Mouse (Mus musculus): ENCODE measurements around the gene Ndufb11. TPM values are rescaled to one million over a fixed set of nuclear protein-coding genes. Genes with fewer than 3 reads are reported as not detected.

Ndufb11 gene
- 322 TPM for polyA plus RNA-seq (2021)

DNA sequence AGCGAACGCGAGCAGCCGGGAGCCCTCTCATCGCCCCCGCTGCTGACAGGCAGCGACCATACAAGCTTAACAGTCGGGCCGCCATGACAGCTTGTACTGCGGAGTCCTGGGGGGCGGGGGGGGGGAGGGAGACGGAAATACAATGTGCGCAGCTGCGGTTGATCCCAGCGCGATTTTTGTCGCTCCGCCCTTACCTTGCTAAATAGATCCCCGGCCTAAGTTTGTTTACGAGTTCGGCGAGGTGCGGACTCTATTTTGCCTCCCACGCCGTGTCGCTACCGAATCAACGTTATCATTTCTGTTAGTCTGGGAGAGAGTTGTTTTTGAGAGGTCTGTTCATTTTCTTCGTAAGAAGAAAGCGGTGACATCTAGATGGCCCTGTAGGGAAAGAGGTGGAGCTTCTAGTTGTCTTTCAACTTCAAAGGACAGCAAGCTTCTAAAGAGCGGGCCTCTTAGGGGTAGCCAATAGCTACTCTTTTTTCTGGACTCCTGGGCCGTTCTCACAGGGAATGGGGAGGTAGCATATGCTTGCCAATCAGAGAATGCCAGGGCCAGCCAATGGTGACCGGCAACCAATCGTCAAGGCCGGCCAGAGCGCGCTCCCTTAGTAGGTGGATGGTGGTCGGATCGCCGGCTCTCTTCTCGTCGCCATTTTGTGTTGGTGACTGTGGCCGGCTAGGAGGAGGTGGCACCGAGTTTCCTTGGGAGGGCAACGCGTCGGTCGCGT, at the start of gene Ndufb11, which contains the start of gene Rbm10:
Gene Ndufb11, minus strand, starts transcription at position 444 of the 727 bp plus-strand sequence.
Gene Rbm10, plus strand, starts transcription at position 328 of the 727 bp plus-strand sequence.
- H3K27me3 ChIP-seq, result peaks cover under 1% of the 10 kb centered on the region
- no peak for TF ChIP-seq CTCF (IDR thresholded peaks at IDR 0.05)
- in situ Hi-C loops (cut with MboI; ENCODE audit: low pct_unique_long_range_greater_than_20kb), result no loop called here
- peak; percentile 53 for DNase-seq (ENCODE audit: low read depth, low spot score)
- ChIA-PET POLR2A (interaction anchor here (0.6 kb wide), 1 partner anchor 11 kb away, joined by 3 read pairs; no protein-coding TSS in a partner anchor), CTCF (interaction anchor here (1.5 kb wide), 1 partner anchor 9 kb away, joined by 3 read pairs; no protein-coding TSS in a partner anchor)
- peak; percentile 99 for ATAC-seq

DNA sequence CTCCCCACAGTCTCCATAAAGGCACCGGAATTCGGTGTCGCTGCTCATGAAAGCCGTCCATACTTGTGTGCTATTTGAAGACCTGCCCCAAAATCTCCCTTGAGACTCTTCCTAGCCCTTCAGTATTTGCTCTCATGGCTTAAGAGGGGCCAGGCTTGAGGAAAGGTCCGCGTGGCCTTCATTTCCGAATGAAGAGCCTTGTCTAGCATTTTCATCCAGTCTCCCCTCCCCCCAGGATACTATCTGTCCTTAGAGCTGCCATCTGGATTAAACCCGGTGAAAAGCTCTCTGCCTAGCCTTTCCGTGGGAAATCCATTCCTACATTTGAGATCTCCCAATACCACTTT, 46.0 kb upstream of the Ndufb11 start:
- ChIA-PET CTCF (interaction anchor here (1.2 to 2.5 kb wide), 3 partner anchors 17 to 107 kb away, joined by 3 to 12 read pairs (median 3); no protein-coding TSS in a partner anchor), POLR2A (interaction anchor here (1.3 kb wide), 1 partner anchor 24 kb away, joined by 4 read pairs; the partner anchor contains the start of gene Cdk16)
- no peak for TF ChIP-seq CTCF (IDR thresholded peaks at IDR 0.05)
- DNase-seq (ENCODE audit: low read depth, low spot score) (no peak), ATAC-seq (no peak)
- peaks cover 4% of the 10 kb centered on the region for H3K27me3 ChIP-seq
- in situ Hi-C loops (cut with MboI; ENCODE audit: low pct_unique_long_range_greater_than_20kb), result loop anchor here (5.0 to 10.0 kb wide), 2 partner anchors 109 to 291 kb away; partner anchors contain the start of gene Elk1

DNA sequence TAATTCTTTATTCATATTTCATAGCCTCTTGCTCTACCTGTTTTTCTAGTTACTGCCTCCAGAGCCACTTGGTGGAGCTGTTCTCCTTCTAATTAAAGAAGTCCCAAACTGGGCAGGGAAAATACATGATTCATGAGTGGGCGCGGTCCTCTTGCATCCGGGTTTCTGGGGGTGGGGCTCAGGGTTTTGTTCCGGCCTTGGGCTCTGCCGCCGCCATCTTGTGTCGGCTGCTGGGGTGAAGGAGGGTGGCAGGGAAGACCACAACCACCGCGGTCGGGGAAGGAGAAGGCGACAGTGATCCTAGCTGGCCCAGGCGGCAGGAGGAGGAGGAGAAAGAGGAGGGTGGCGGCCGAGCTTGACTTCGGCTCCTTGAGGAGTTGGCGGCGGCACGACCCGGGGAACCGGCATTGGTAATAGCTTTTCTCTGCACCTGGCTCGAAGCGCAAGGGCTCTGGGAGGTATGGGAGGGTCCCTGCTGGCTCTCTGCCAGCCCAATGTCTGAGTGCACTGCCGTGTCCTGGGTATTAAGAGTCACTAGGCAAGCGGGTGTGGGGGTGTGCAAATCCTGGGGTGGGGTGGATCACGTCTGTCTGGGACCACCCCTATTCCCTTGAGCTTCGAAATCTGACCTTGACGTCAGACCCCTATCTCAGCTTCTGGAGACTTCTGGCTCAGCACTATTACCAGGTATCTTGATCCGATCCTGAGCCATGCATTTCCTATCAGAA, 45.5 kb upstream of the Ndufb11 start:
- POLR2A ChIA-PET, result interaction anchor here (0.8 to 1.3 kb wide), 3 partner anchors 17 to 132 kb away, joined by 3 to 4 read pairs (median 4); partner anchors contain the start of gene Cdk16
- peak; percentile 48 for DNase-seq (ENCODE audit: low read depth, low spot score)
- H3K27me3 ChIP-seq, result peaks cover 4% of the 10 kb centered on the region
- in situ Hi-C loops (cut with MboI; ENCODE audit: low pct_unique_long_range_greater_than_20kb), result loop anchor here (5.0 to 10.0 kb wide), 2 partner anchors 109 to 292 kb away; partner anchors contain the start of gene Elk1
- no peak for TF ChIP-seq CTCF (IDR thresholded peaks at IDR 0.05)
- CTCF ChIA-PET, result interaction anchor here (0.7 to 2.5 kb wide), 7 partner anchors 17 to 166 kb away, joined by 3 to 12 read pairs (median 3); no protein-coding TSS in a partner anchor
- peak; percentile 50 for ATAC-seq

DNA sequence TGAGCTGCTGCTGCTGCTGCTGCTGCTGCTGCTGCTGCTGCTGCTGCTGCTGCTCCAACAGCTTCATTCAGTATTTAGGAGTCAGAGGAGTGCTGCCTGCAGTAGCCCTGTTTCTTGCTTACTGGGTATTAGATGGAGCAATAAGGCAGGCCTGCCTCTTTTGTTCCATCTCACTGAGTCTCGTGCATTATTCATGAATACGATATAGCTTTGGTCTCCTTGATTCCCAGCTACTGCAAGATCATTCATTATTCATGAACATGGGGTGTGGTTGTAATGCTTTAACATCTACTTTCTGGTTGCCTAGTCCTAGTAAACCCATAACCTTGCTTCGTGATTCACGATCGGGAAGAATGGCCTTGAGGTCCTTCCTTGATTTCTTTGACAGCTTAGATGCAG, 44.9 kb upstream of the Ndufb11 start:
- H3K27me3 ChIP-seq, result peaks cover 4% of the 10 kb centered on the region
- ATAC-seq (no peak), DNase-seq (ENCODE audit: low read depth, low spot score) (no peak)
- POLR2A ChIA-PET, result interaction anchor here (0.8 to 1.3 kb wide), 3 partner anchors 18 to 133 kb away, joined by 3 to 4 read pairs (median 4); partner anchors contain the start of gene Cdk16
- CTCF ChIA-PET, result interaction anchor here (0.7 to 2.5 kb wide), 7 partner anchors 17 to 167 kb away, joined by 3 to 12 read pairs (median 3); no protein-coding TSS in a partner anchor
- TF ChIP-seq CTCF (IDR thresholded peaks at IDR 0.05), result no peak
- in situ Hi-C loops (cut with MboI; ENCODE audit: low pct_unique_long_range_greater_than_20kb), result loop anchor here (5.0 to 10.0 kb wide), 2 partner anchors 110 to 292 kb away; partner anchors contain the start of gene Elk1

DNA sequence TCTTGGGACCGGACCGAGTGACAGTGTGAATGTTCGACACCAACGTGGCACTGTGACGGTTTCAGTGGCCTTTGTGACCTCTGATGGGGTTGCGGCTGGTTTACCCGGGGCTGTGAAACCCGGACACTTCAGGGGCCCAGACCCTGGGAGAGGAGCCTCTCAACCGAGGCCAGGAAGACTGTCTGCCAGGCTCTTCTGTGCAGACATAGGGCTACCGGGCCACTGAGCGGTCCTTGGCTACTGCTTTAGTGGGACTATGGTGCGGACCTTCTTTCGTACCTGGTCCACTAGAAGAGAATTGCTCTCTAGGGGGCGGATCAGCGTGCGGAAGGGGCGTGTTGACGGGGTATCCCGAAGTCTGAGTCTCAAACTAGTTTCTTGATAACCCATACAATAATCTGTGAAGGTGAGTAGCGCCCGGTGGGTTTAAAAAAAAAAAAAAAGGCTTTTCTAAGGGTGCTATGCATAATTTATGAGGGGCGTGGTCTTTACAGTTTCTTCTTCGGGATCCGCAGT, 41.5 kb upstream of the Ndufb11 start:
- peak; percentile 11 for ATAC-seq
- in situ Hi-C loops (cut with MboI; ENCODE audit: low pct_unique_long_range_greater_than_20kb), result no loop called here
- CTCF ChIA-PET, result no interaction called here

DNA sequence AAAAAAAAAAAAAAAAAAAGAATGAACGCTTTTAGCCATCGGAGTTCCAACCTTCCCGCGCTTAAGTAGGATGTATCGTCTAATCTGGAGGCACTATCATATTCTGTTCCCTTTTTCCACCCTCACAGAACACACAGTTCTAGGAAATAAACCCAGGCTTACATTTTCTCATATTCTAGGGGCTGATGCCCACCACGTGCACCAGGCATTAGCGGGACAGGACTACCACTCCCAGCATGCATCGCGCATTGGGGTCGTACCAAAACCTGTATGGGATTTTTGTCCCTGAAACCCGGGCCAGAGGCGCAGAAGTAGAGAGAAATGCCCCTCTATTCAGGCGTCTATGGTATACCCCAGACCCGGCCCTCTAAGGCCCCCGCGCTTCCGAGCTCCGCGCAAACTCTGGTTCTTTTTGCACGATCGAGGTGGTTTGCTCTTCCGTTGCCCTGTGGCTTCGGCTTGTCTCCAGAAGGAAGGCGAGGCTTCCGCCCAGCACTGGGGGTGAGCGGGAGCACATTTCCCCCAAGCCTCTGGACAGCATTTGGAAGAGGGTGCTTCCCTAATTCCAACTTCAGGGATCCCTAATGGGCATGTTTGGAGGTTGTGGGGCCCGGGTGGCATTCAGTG, 40.7 kb upstream of the Ndufb11 start, which contains the start of gene Uba1:
Gene Uba1, plus strand, starts transcription at position 301 of the 627 bp plus-strand sequence.
- CTCF ChIA-PET, result no interaction called here
- in situ Hi-C loops (cut with MboI; ENCODE audit: low pct_unique_long_range_greater_than_20kb), result no loop called here

More for the DNA sequence above, 41.5 kb upstream of the Ndufb11 start:
- DNase-seq (ENCODE audit: low read depth, low spot score), result no peak
- peaks cover 5% of the 10 kb centered on the region for H3K27me3 ChIP-seq
- no peak for TF ChIP-seq CTCF (IDR thresholded peaks at IDR 0.05)
- POLR2A ChIA-PET, result no interaction called here

DNA sequence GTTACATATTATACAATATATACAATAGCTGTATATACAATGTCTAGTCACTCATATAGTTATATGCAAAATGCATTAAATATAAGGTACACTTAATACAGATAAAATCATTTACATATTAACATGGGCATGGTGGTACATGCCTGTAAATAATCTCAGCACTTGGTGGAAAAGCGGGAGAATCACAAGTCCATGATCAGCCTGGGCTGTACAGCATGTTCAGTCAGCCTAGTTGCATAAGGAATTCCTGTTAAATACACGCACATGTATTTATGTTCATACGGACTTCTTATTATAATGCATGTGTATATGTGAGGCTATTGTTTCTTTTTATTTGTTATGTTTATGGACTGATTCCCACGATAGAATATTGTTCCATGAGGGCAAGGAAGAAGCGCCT, 40.2 kb upstream of the Ndufb11 start:
- DNase-seq (ENCODE audit: low read depth, low spot score) (no peak), ATAC-seq (no peak)
- ChIA-PET POLR2A (interaction anchor here (0.6 kb wide), 1 partner anchor 188 kb away, joined by 3 read pairs; no protein-coding TSS in a partner anchor), CTCF (no interaction called here)
- in situ Hi-C loops (cut with MboI; ENCODE audit: low pct_unique_long_range_greater_than_20kb), result no loop called here
- H3K27me3 ChIP-seq, result peaks cover 9% of the 10 kb centered on the region
- no peak for TF ChIP-seq CTCF (IDR thresholded peaks at IDR 0.05)

More for the DNA sequence above, 40.7 kb upstream of the Ndufb11 start, which contains the start of gene Uba1:
- POLR2A ChIA-PET, result interaction anchor here (0.6 kb wide), 1 partner anchor 187 kb away, joined by 3 read pairs; no protein-coding TSS in a partner anchor
- no peak for TF ChIP-seq CTCF (IDR thresholded peaks at IDR 0.05)
- H3K27me3 ChIP-seq, result peaks cover 9% of the 10 kb centered on the region
- DNase-seq (ENCODE audit: low read depth, low spot score), result peak; percentile 27
- ATAC-seq, result peak; percentile 86

DNA sequence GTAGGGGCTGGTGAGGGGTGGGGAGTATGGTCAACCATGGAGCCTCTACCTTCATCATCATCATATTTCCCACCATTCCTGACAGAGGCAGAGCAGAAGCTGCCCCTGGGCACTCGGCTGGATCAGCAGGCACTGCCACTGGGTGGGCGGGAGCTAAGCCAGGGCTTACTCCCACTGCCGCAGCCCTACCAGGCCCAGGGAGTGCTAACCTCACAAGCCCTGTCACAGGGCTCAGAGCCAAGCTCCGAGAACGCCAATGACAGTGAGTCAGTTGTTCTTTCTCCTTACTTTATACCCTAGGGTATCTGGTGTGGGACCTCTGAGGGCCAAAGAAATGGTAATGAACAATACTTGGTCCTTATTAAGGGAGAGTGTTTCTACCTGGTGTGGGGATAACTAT, 27.4 kb upstream of the Ndufb11 start:
- H3K27me3 ChIP-seq, result peaks cover 4% of the 10 kb centered on the region
- no peak for TF ChIP-seq CTCF (IDR thresholded peaks at IDR 0.05)
- ATAC-seq (no peak), DNase-seq (ENCODE audit: low read depth, low spot score) (no peak)
- in situ Hi-C loops (cut with MboI; ENCODE audit: low pct_unique_long_range_greater_than_20kb), result no loop called here
- ChIA-PET POLR2A (no interaction called here), CTCF (no interaction called here)

DNA sequence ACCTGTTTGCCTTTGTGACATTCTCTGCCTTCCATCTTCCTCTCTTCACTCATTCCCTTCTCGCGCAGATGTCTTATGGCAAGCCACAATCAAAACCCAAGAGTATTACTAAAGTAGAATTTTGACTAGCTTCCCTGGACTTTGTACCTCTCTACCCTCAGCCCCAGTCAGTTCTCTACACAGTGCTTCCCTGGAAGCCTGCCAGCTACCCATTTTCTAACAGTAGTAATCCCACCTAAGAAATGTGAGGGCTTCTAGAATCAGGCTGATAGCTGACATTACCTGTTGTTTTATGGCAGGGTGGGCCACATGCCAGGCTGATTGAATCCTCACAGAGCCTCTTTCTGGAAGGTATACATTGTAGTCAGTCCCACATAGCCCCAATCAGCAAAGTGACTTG, 20.7 kb upstream of the Ndufb11 start:
- POLR2A ChIA-PET, result no interaction called here
- peaks cover 4% of the 10 kb centered on the region for H3K27me3 ChIP-seq
- no peak for TF ChIP-seq CTCF (IDR thresholded peaks at IDR 0.05)
- CTCF ChIA-PET, result interaction anchor here (0.7 kb wide), 1 partner anchor 76 kb away, joined by 3 read pairs; no protein-coding TSS in a partner anchor
- ATAC-seq, result no peak
- in situ Hi-C loops (cut with MboI; ENCODE audit: low pct_unique_long_range_greater_than_20kb), result no loop called here
- DNase-seq (ENCODE audit: low read depth, low spot score), result no peak

Measured in Patski (cell line).